Mouse (Mus musculus) forebrain, embryonic 13.5 days (tissue): ENCODE data around the gene Slfn5. TPM values are rescaled to one million over a fixed set of nuclear protein-coding genes. Genes with fewer than 3 reads are reported as not detected.
"Not testable (repeated sequence)": the region's sequence is repeated elsewhere in the genome, so short reads cannot be mapped to it uniquely, and the experiment has no call there.

Experiments
- ATAC-seq: fragments of 200-750 bp; cut with Nextera tagmentation; 2 replicates; pipeline ENCODE4 v1.8.0; 2017
- H3K27ac ChIP-seq: fragments of 300-500 bp; sonication (generic); 2 replicates; pipeline ENCODE4 v1.5.1; 2015; ENCODE audit warnings: inconsistent platforms, mild to moderate bottlenecking, moderate library complexity
- H3K27me3 ChIP-seq: fragments of 300-500 bp; sonication (generic); 2 replicates; pipeline ENCODE4 v1.6.1; 2015; ENCODE audit warnings: mild to moderate bottlenecking, inconsistent platforms
- H3K36me3 ChIP-seq: fragments of 300-500 bp; sonication (generic); 2 replicates; pipeline ENCODE4 v1.6.1; 2015; ENCODE audit warnings: mild to moderate bottlenecking, inconsistent platforms; ENCODE audit not compliant: poor library complexity, severe bottlenecking
- H3K4me1 ChIP-seq: fragments of 300-500 bp; sonication (generic); 2 replicates; pipeline ENCODE4 v1.6.1; 2015; ENCODE audit warnings: inconsistent platforms
- H3K4me2 ChIP-seq: fragments of 300-500 bp; sonication (generic); 2 replicates; pipeline ENCODE4 v1.6.1; 2015; ENCODE audit warnings: inconsistent platforms, mild to moderate bottlenecking, moderate library complexity
- H3K4me3 ChIP-seq: fragments of 300-500 bp; sonication (generic); 2 replicates; pipeline ENCODE4 v1.5.1; 2015; ENCODE audit warnings: mild to moderate bottlenecking, inconsistent platforms
- H3K9ac ChIP-seq: fragments of 300-500 bp; sonication (generic); 2 replicates; pipeline ENCODE4 v1.6.1; 2015; ENCODE audit warnings: mild to moderate bottlenecking, inconsistent platforms
- H3K9me3 ChIP-seq: fragments of 300-500 bp; sonication (generic); replicated peaks from 2 replicates; pipeline ENCODE4 v1.6.1; 2016; ENCODE audit warnings: inconsistent platforms
- WGBS: fragments of 180-500 bp; shearing (Covaris S2); methylation state at CpG from one replicate; pipeline ENCODE4 v1.1.7; 2015; 5-methylcytosine and 5-hydroxymethylcytosine counted together
- polyA plus RNA-seq: library from polyadenylated mRNA; unstranded; fragments of >200 nt; fragmentation: Nextera tagmentation; extraction: Ambion mirVana; gene quantifications from 2 replicates; pipeline ENCODE4 v1.2.1, GENCODE M21; 2015

The Slfn5 gene
- polyA plus RNA-seq, 1 experiment from 2014 or later: 0.30 TPM

GRCm38 (mm10) chr11:82921691-82922090 is 29.5 kb upstream of the Slfn5 start:
- no peak for ATAC-seq
- H3K4me2 ChIP-seq: no peak overlapping the region
- 76% methylated on average over 4 of the region's 4 CpGs for WGBS

GRCm38 (mm10) chr11:82923910-82924309 is 27.2 kb upstream of the Slfn5 start:
- WGBS: 87% methylated on average over 6 of the region's 6 CpGs
- H3K27ac ChIP-seq, H3K4me3 ChIP-seq, H3K4me2 ChIP-seq, H3K9ac ChIP-seq, H3K9me3 ChIP-seq, ATAC-seq, H3K36me3 ChIP-seq, H3K4me1 ChIP-seq: not testable (repeated sequence)
- peaks cover 37% of the 10 kb centered on the region for H3K27me3 ChIP-seq

More at GRCm38 (mm10) chr11:82921691-82922090, 29.5 kb upstream of the Slfn5 start:
- Histone ChIP-seq H3K9me3 (no peaks in the 10 kb centered on the region), H3K27ac (no peak overlapping the region), H3K27me3 (peaks cover 24% of the 10 kb centered on the region), H3K4me3 (no peak overlapping the region), H3K4me1 (no peaks in the 10 kb centered on the region), H3K9ac (no peak overlapping the region), H3K36me3 (no peaks in the 10 kb centered on the region)

- Histone ChIP-seq H3K36me3 (no peaks in the 10 kb centered on the region), H3K9me3 (no peaks in the 10 kb centered on the region), H3K27me3 (peaks cover 62% of the 10 kb centered on the region), H3K9ac (no peak overlapping the region), H3K4me1 (peaks cover 14% of the 10 kb centered on the region), H3K4me2 (no peak overlapping the region), H3K27ac (no peak overlapping the region), H3K4me3 (no peak overlapping the region)
- ATAC-seq: no peak
- WGBS: 32% methylated on average over 20 of the region's 20 CpGs
Measured at GRCm38 (mm10) chr11:82928897-82929632, 22.1 kb upstream of the Slfn5 start.

- Histone ChIP-seq H3K4me1 (peaks cover 14% of the 10 kb centered on the region), H3K4me2 (peak overlapping the region; percentile 95; the same call in 1 of the 2 replicates), H3K4me3 (no peak overlapping the region), H3K9me3 (no peaks in the 10 kb centered on the region), H3K36me3 (no peaks in the 10 kb centered on the region), H3K27me3 (peaks cover 67% of the 10 kb centered on the region), H3K27ac (no peak overlapping the region), H3K9ac (no peak overlapping the region)
- 55% methylated on average over 3 of the region's 3 CpGs for WGBS
- no peak for ATAC-seq
Measured at GRCm38 (mm10) chr11:82929633-82929950, 21.6 kb upstream of the Slfn5 start.

- peaks cover 14% of the 10 kb centered on the region for H3K4me1 ChIP-seq
- H3K9me3 ChIP-seq, H3K27ac ChIP-seq, H3K36me3 ChIP-seq, ATAC-seq: not testable (repeated sequence)
- H3K27me3 ChIP-seq: peaks cover 74% of the 10 kb centered on the region
- H3K9ac ChIP-seq: 0 out of 2 replicates have a peak overlapping the region, but pooled peaks have one; percentile 56
- under 1% methylated on average over 76 of the region's 85 CpGs for WGBS
- peak overlapping the region; percentile 51 for H3K4me3 ChIP-seq
- peak overlapping the region; percentile 95 for H3K4me2 ChIP-seq
Measured at GRCm38 (mm10) chr11:82930391-82930955, 20.7 kb upstream of the Slfn5 start.

GRCm38 (mm10) chr11:82931161-82931560 is 20.0 kb upstream of the Slfn5 start:
- peak overlapping the region; percentile 95 for H3K4me2 ChIP-seq
- not testable (repeated sequence) for H3K36me3 ChIP-seq, H3K9me3 ChIP-seq, H3K27ac ChIP-seq, ATAC-seq
- peak overlapping the region; percentile 56 for H3K9ac ChIP-seq
- peaks cover 14% of the 10 kb centered on the region for H3K4me1 ChIP-seq
- peaks cover 74% of the 10 kb centered on the region for H3K27me3 ChIP-seq
- H3K4me3 ChIP-seq: peak overlapping the region; percentile 51
- WGBS: 0% methylated on average over 47 of the region's 63 CpGs

GRCm38 (mm10) chr11:82931671-82932450 is 19.3 kb upstream of the Slfn5 start:
- Histone ChIP-seq H3K4me3 (peak overlapping the region; percentile 51), H3K9ac (peak overlapping the region; percentile 56), H3K27me3 (peaks cover 78% of the 10 kb centered on the region), H3K4me1 (peaks cover 14% of the 10 kb centered on the region), H3K4me2 (peak overlapping the region; percentile 95)
- H3K9me3 ChIP-seq, H3K36me3 ChIP-seq, H3K27ac ChIP-seq, ATAC-seq: not testable (repeated sequence)
- under 1% methylated on average over 109 of the region's 119 CpGs for WGBS

- Histone ChIP-seq H3K27me3 (peaks cover 79% of the 10 kb centered on the region), H3K27ac (no peak overlapping the region), H3K9me3 (no peaks in the 10 kb centered on the region), H3K4me3 (peak overlapping the region; percentile 51), H3K4me1 (peaks cover 14% of the 10 kb centered on the region), H3K36me3 (no peaks in the 10 kb centered on the region), H3K4me2 (peak overlapping the region; percentile 95), H3K9ac (peak overlapping the region; percentile 48)
- WGBS: under 1% methylated on average over 29 of the region's 29 CpGs
- ATAC-seq: no peak
Measured at GRCm38 (mm10) chr11:82933186-82933585, 18.0 kb upstream of the Slfn5 start.

GRCm38 (mm10) chr11:82943336-82943735 is 7.8 kb upstream of the Slfn5 start:
- ATAC-seq: no peak
- H3K9ac ChIP-seq: no peak overlapping the region
- no peak overlapping the region for H3K27ac ChIP-seq
- no peaks in the 10 kb centered on the region for H3K36me3 ChIP-seq
- H3K4me2 ChIP-seq: no peak overlapping the region
- WGBS: 83% methylated on average over 6 of the region's 6 CpGs
- no peaks in the 10 kb centered on the region for H3K4me1 ChIP-seq
- 0 out of 2 replicates have a peak, but pooled peaks cover 3% of the 10 kb centered on the region for H3K27me3 ChIP-seq
- no peak overlapping the region for H3K4me3 ChIP-seq
- no peaks in the 10 kb centered on the region for H3K9me3 ChIP-seq

GRCm38 (mm10) chr11:82945636-82946035 is 5.5 kb upstream of the Slfn5 start:
- Histone ChIP-seq H3K27me3 (peaks cover 20% of the 10 kb centered on the region), H3K4me3 (no peak overlapping the region), H3K4me2 (no peak overlapping the region), H3K9ac (no peak overlapping the region), H3K4me1 (no peaks in the 10 kb centered on the region), H3K36me3 (no peaks in the 10 kb centered on the region), H3K9me3 (no peaks in the 10 kb centered on the region), H3K27ac (no peak overlapping the region)
- ATAC-seq: no peak
- WGBS: 74% methylated on average over 2 of the region's 2 CpGs

- Histone ChIP-seq H3K9me3 (no peaks in the 10 kb centered on the region), H3K4me1 (no peaks in the 10 kb centered on the region), H3K27ac (no peak overlapping the region), H3K9ac (no peak overlapping the region), H3K27me3 (peaks cover 38% of the 10 kb centered on the region), H3K4me3 (no peak overlapping the region), H3K36me3 (no peaks in the 10 kb centered on the region), H3K4me2 (no peak overlapping the region)
- WGBS: 43% methylated on average over 4 of the region's 4 CpGs
- no peak for ATAC-seq
Measured at GRCm38 (mm10) chr11:82947457-82947856, 3.7 kb upstream of the Slfn5 start.

GRCm38 (mm10) chr11:82949036-82949435 is 2.1 kb upstream of the Slfn5 start:
- Histone ChIP-seq H3K27me3 (peaks cover 52% of the 10 kb centered on the region), H3K4me3 (no peak overlapping the region), H3K27ac (no peak overlapping the region), H3K36me3 (no peaks in the 10 kb centered on the region), H3K9ac (no peak overlapping the region), H3K9me3 (no peaks in the 10 kb centered on the region), H3K4me1 (no peaks in the 10 kb centered on the region), H3K4me2 (no peak overlapping the region)
- ATAC-seq: no peak
- WGBS: 91% methylated on average over 9 of the region's 9 CpGs
